Mouse (Mus musculus): ENCODE measurements around the gene Dtymk. TPM values are rescaled to one million over a fixed set of nuclear protein-coding genes. Genes with fewer than 3 reads are reported as not detected.
"Not testable (repeated sequence)": the region's sequence is repeated elsewhere in the genome, so short reads cannot be mapped to it uniquely, and the experiment has no call there.

The Dtymk gene
- polyA plus RNA-seq, 1 experiment = 45.2 TPM

DNA sequence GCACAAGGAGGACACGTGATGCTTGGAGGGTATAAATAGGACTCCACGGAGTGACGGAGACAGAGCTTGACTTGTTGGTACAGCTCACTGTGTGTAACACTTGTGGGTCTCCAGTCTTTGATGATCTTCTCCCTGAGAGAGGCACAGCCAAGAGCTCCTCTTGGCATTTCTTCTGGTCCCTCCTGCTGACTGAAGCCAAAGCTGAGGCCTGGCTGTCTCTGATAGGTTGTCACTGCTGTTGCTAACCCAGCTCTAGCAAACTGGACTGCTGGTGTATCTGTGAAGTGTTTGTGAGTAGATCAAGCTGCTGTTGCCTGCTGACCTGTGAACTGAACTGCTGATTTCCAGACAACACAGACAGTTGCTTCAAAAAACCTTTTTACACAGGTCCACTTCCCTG lies 31.8 kb downstream of the Dtymk start:
- Histone ChIP-seq H3K4me1 (peaks cover 19% of the 10 kb centered on the region), H3K36me3 (replicated peaks; ENCODE audit: low read length) (peaks cover 73% of the 10 kb centered on the region), H3K27me3 (replicated peaks) (no peaks in the 10 kb centered on the region), H3K9me3 (peaks cover 7% of the 10 kb centered on the region; the same call in 1 of the 2 replicates), H3K4me3 (replicated peaks) (no peak overlapping the region)
- TF ChIP-seq FLI1 (IDR thresholded peaks at IDR 0.05; ENCODE audit: low read length) = no peak
- no peak for TF ChIP-seq GATA1 (IDR thresholded peaks at IDR 0.05; ENCODE audit: borderline replicate concordance, low read length)

DNA sequence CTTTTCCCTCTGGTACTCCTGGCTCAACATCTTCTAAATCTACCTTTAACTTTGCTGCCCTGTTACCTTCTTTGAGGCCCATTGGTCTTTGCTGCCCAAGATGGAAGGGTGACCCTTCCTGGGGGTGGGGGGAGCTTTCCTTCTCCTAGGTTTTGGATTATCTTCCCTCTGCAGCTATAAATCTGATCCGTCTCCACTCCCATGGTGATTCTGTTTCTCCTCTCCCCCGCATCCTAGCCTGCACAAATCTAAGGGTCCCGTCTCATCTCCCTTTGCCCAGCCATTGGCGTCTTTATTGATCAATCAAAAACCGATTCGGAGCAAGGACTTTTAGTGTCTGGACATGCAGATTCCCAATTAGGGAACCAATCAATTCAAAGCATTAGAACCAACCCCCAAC lies 34.1 kb downstream of the Dtymk start:
- Histone ChIP-seq H3K27me3 (replicated peaks) (no peaks in the 10 kb centered on the region), H3K36me3 (replicated peaks; ENCODE audit: low read length) (peaks cover 50% of the 10 kb centered on the region), H3K9me3 (peaks cover 7% of the 10 kb centered on the region; the same call in 1 of the 2 replicates), H3K4me1 (peaks cover 22% of the 10 kb centered on the region), H3K4me3 (replicated peaks) (no peak overlapping the region)
- no peak for TF ChIP-seq FLI1 (IDR thresholded peaks at IDR 0.05; ENCODE audit: low read length)
- no peak for TF ChIP-seq GATA1 (IDR thresholded peaks at IDR 0.05; ENCODE audit: borderline replicate concordance, low read length)

DNA sequence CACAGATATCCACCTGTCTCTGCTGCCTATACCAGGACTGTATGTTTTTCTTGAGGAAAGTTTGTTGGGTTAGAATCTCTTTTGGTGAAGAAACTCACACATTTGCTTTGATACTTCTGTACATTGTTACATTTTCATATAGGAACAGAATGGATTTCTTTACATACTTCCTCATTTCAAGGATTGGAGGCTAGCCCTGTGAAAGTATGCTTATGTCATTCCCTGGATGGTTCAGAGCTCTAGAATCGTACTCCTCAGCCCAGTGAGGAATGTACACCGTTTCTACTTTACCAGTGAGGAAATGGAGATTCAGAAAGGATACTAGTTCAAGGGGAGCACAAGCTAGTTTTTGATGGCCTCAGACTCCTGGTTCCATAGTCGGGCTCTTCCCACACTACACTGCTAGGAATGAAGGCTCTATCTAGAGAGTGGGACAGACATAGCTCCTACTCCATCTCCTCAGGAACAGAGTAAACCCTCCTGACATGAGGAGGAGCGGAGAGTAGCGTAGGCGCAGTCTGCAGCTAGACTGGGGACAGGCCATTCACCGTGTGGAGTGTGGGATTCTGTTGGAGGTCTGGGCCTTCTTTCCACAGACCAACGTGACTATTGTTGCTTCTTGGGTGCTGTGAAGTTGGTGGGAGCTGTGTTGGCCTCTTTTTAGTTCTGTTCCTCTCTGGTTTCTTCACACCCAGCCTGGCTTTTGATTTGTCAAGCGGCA lies 36.7 kb downstream of the Dtymk start:
- H3K36me3 ChIP-seq (replicated peaks; ENCODE audit: low read length) = peaks cover 33% of the 10 kb centered on the region
- peaks cover 25% of the 10 kb centered on the region for H3K4me1 ChIP-seq
- H3K4me3 ChIP-seq (replicated peaks) = peak overlapping the region; percentile 17
- no peaks in the 10 kb centered on the region for H3K27me3 ChIP-seq (replicated peaks)
- no peak for TF ChIP-seq GATA1 (IDR thresholded peaks at IDR 0.05; ENCODE audit: borderline replicate concordance, low read length)
- no peak for TF ChIP-seq FLI1 (IDR thresholded peaks at IDR 0.05; ENCODE audit: low read length)
- 0 out of 2 replicates have a peak, but pooled peaks cover 4% of the 10 kb centered on the region for H3K9me3 ChIP-seq

DNA sequence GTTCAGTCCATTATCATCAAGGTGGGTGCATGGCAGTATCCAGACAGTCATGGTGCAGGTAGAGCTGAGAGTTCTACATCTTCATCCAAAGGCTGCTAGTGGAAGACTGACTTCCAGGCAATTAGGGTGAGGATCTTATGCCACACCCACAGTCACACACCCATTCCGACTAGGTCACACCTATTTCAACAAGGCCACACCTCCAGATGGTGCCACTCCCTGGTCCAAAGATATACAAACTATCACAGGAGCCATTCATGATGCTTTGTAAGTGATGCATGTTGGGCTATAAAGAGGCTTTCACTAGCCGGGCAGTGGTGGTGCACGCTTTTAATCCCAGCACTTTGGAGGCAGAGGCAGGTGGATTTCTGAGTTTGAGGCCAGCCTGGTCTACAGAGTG lies 38.2 kb downstream of the Dtymk start:
- Histone ChIP-seq H3K4me1 (peaks cover 40% of the 10 kb centered on the region), H3K36me3 (replicated peaks; ENCODE audit: low read length) (peaks cover 18% of the 10 kb centered on the region)
- H3K9me3 ChIP-seq; H3K27me3 ChIP-seq (replicated peaks); H3K4me3 ChIP-seq (replicated peaks): not testable (repeated sequence)

DNA sequence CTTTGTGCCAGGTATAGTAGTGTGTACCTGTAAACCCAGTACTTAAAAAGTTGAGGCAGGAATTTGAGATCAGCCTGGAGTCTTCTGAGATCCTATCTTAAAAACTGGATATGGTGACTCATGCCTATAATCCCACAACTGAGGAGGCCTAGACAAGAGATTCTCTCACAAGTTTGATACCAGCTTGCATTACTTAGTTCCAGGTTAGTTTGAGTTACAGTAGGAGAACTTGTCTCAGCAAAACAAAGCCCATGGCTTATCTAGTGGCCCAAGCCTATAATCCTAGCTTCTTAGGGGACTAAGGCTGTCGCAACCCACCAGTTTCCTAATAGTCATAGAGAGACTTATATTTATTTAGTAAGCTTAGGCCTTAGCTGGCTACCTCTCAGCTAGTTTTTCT lies 41.7 kb downstream of the Dtymk start:
- no peak for TF ChIP-seq FLI1 (IDR thresholded peaks at IDR 0.05; ENCODE audit: low read length)
- no peak for TF ChIP-seq GATA1 (IDR thresholded peaks at IDR 0.05; ENCODE audit: borderline replicate concordance, low read length)
- no peaks in the 10 kb centered on the region for H3K9me3 ChIP-seq
- no peaks in the 10 kb centered on the region for H3K27me3 ChIP-seq (replicated peaks)
- H3K4me3 ChIP-seq (replicated peaks) = no peak overlapping the region
- H3K4me1 ChIP-seq = peaks cover 65% of the 10 kb centered on the region
- peaks cover 6% of the 10 kb centered on the region for H3K36me3 ChIP-seq (replicated peaks; ENCODE audit: low read length)

DNA sequence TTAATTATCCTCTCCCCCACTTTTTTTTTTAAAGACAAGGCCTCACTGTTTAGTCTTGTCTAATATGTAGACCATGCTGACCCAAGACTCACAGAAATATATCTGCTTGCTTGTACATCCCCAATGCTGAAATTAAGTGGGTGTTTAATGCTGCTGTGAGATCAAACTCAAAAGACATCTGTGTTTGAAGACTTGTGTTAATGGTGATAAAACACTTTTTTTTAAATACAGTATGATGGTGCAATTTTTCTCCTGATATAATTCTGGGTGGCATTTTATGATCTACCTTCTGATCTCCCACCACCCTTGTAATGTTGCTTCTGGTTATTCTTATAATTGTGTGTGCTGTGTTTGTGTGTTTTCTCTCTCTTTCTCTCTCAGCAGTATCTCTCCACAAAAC lies 45.6 kb downstream of the Dtymk start:
- Histone ChIP-seq H3K4me3 (replicated peaks) (no peak overlapping the region), H3K4me1 (peaks cover 59% of the 10 kb centered on the region), H3K9me3 (no peaks in the 10 kb centered on the region), H3K36me3 (replicated peaks; ENCODE audit: low read length) (peaks cover 4% of the 10 kb centered on the region), H3K27me3 (replicated peaks) (no peaks in the 10 kb centered on the region)
- no peak for TF ChIP-seq FLI1 (IDR thresholded peaks at IDR 0.05; ENCODE audit: low read length)
- TF ChIP-seq GATA1 (IDR thresholded peaks at IDR 0.05; ENCODE audit: borderline replicate concordance, low read length) = no peak

DNA sequence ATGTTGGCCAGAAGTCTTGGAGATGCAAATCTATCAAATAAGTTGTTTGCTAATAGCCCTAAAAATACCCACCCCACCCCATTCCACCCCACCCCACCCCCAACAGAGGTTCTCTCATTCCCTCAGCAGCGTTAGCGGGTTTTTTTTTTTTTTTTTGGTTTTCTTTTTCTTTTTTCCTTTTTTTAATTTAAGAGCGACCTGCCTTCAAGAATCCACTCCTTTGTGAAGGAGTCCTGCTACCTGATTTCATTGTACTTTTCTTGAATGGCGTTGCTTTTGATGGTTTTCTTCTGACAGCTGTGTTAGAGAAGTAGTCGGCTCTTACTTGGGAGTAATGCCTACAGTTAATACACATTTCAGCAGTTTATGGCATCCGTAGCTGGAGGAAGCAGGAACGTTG lies 46.1 kb downstream of the Dtymk start:
- Histone ChIP-seq H3K4me3 (replicated peaks) (peak overlapping the region; percentile 99), H3K36me3 (replicated peaks; ENCODE audit: low read length) (peaks cover 5% of the 10 kb centered on the region), H3K9me3 (no peaks in the 10 kb centered on the region), H3K27me3 (replicated peaks) (no peaks in the 10 kb centered on the region), H3K4me1 (peaks cover 59% of the 10 kb centered on the region)
- TF ChIP-seq FLI1 (IDR thresholded peaks at IDR 0.05; ENCODE audit: low read length) (no peak), GATA1 (IDR thresholded peaks at IDR 0.05; ENCODE audit: borderline replicate concordance, low read length) (no peak)

DNA sequence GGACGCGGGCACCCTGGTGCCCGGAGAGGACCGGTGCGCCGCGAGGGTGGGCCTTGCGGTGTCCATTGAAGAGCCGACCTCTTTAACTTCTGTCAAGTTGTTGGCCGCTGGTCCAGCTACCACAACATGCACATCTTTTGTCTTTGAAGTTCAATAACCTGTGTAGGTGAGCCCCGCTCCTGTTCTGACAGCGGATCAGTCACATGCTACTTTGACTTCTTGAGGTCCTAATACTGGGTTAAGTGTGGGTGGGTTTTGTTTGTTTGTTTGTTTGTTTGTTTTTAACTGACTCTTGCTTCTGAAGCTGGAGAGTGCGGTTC lies 46.5 kb downstream of the Dtymk start:
- Histone ChIP-seq H3K27me3 (replicated peaks) (no peaks in the 10 kb centered on the region), H3K36me3 (replicated peaks; ENCODE audit: low read length) (peaks cover 9% of the 10 kb centered on the region), H3K9me3 (no peaks in the 10 kb centered on the region), H3K4me3 (replicated peaks) (peak overlapping the region; percentile 99), H3K4me1 (peaks cover 59% of the 10 kb centered on the region)
- TF ChIP-seq GATA1 (IDR thresholded peaks at IDR 0.05; ENCODE audit: borderline replicate concordance, low read length) = no peak
- TF ChIP-seq FLI1 (IDR thresholded peaks at IDR 0.05; ENCODE audit: low read length) = no peak

DNA sequence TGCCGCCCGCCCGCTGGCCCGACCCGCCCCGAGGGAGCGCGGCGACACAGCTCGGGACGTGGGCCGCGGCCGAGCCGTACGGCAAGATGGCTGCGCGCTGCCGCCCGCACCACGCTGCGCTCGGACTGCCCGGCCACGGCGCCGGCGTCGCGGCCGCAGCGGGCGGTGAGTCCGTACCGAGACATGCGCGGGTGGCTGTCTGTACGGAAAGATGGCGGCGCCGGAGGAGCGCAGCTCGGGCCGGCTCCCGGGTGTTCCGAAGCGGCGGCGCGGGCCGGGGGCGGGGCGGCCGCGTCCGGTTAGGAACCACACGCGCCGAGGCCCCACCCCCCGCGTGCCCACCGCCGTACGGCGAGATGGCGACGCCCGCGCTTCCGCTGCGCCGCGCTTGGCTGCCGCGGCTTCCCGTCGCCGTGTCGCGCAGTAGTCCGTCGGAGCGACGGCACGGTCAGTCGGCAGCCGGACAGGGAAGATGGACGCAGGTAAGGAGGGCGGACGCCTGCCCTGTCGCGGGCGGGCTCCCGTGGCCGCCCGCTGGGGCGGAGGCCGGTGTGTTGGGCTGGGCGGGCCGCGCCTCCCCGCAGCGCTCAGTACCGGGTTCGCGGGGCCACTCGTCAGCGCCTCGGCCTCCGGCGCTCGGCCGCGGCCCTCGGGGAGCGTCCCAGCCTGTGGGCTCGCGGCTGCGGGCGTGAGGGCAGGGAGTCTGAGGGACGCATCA lies 47.0 kb downstream of the Dtymk start, which contains the start of gene Thap4:
Gene Thap4, minus strand, starts transcription at position 292 of the 718 bp plus-strand sequence.
- H3K9me3 ChIP-seq = no peaks in the 10 kb centered on the region
- H3K4me3 ChIP-seq (replicated peaks) = peak within 1 kb of the TSS; percentile 99
- H3K27me3 ChIP-seq (replicated peaks) = no peaks in the 10 kb centered on the region
- H3K36me3 ChIP-seq (replicated peaks; ENCODE audit: low read length) = peaks cover 14% of the 10 kb centered on the region
- TF ChIP-seq FLI1 (IDR thresholded peaks at IDR 0.05; ENCODE audit: low read length) (no peak), GATA1 (IDR thresholded peaks at IDR 0.05; ENCODE audit: borderline replicate concordance, low read length) (no peak)
- peaks cover 59% of the 10 kb centered on the region for H3K4me1 ChIP-seq

DNA sequence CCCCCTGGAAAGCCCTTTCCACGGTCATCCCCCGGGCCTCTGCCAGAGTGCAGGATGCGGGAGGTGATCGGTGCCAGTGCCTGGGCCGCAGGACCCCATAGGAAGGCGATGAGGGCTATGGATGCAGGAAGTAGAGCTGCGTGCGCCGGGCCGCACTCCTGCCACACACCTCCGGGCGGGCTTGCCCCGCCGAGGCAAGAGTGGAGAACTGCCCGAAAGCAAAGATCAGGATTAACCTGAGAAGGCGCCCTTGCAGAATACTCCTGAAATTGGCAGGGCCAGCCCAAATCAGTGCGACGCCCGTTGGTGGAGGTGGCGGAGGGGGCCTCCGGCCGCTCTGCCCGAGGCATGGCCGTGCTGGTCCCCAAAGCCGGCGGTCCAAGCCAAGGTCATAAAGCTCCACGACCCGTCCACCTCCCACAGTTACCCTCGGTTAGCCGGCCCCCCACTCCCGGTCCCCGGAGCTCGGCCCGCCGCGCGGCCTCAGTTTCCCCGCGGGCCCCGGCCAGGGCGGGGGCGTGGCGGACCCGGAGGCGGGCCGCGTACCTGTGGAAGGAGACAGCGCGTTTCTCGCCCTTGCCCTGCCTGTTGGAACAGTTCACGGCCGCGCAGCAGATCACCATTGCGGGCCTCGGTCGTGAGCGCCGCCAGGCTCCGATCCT lies 47.7 kb downstream of the Dtymk start:
- Histone ChIP-seq H3K36me3 (replicated peaks; ENCODE audit: low read length) (peaks cover 21% of the 10 kb centered on the region), H3K9me3 (no peaks in the 10 kb centered on the region), H3K4me1 (peaks cover 59% of the 10 kb centered on the region), H3K27me3 (replicated peaks) (no peaks in the 10 kb centered on the region), H3K4me3 (replicated peaks) (peak overlapping the region; percentile 99)
- TF ChIP-seq GATA1 (IDR thresholded peaks at IDR 0.05; ENCODE audit: borderline replicate concordance, low read length) = no peak
